Mouse (Mus musculus): ENCODE data around the gene AI464131.
"Not testable (repeated sequence)": the region's sequence is repeated elsewhere in the genome, so short reads cannot be mapped to it uniquely, and the experiment has no call there.

The AI464131 gene

DNA sequence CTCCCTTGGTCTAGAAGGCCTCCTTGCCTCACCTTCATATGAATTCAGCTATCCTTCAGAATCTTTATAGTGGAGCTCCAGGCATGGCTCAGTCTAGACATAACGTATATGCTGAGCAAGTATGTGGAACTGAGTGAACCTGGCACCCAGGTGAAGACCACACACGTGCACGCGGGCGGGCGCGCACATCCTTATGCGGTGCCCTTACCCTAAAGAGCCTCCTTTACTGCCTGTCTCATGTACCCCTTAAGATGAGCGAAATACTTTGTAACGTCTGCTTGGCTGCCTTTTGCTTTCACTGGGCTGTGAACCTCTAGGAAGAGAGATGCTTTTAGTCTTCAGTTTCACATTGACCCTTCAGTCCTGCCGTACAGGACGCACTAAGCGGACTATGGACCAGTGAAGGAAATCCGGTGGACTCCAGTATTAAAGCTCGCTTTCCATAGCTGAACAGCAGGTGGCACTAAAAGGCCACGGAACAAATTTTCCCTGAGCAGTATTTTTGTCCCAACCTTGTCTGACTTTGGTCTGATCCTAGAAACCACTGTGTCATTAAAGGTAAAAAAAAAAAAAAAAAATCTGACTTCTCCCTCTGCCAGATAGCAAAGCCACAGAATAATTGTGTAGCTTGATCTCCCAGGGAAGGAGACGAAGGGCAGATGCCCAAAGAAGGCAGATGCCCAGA, 34.3 kb downstream of the AI464131 start:
- DNase-seq: peak; percentile 43 to 48

DNA sequence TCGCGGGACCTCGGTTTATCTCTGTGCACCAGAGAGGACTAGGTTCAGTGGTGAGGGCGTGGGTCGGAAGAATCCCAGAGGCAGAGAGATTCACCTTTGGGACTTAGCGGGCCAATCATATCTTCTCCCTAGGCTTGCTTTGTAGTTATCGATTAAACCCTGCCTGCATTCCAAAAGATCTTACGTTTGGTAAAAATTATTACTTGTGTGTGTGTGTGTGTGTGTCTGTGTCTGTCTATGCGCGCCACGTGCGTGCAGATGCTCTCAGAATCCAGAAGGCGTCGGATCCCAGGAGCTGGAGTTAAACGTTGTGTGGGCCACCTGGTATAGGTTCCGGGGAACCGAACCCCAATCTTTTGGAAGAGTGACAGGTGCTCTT, 37.6 kb downstream of the AI464131 start:
- DNase-seq: peak in 1 of 2 experiments; percentile 37

DNA sequence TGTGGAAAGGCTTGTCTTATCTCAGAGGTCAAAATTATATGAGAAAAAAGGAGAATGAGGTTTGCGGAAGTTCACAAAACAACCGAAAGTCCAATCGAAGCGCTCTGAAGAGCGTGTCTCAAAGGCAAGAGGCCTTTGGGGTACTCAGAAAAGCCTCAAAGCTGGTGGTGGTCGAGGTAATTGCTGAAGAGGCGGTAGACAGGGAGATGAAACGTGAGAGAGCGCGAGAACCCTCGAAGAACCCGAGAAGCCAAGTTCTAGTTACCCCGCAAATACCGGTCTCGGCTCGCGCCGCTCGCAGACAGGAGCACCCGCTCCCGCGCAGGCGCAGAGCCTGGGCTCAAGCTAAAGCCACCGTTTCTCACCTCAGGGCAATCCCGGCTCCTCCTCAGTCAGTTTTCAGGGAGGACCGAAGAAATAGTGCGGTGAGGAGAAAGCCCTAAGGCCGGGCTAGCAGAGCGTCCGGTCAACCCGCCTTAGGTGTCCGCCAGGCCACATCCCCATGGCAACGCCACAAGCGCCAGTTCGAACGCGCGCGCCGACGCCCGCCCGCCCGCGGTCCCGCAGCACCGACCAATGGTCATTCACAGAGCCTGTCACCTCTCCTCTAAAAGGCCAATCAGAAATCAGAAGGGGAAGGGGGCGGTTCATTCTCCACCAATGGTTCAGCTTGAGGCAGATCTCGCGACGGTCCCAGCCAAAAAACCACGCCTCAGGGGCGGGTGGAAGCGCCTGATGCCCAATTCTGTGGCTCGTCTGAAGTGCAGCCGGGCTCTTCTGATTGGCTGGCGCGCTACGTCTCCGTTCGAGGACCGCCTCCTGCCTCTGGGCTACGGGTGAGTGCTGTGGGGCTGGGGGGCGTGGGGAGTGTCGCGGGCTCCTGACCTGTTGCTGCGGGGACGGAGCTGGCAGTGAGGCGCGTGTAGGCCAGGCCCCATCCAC, 38.3 kb downstream of the AI464131 start, which contains the start of the genes Kif24 and Nudt2:
TSS of gene Kif24 (minus strand) at position 543 of the 942 bp plus-strand sequence.
TSS of gene Nudt2 (plus strand) at position 807 of the 942 bp plus-strand sequence.
- peak; percentile 95 to 98 for DNase-seq

DNA sequence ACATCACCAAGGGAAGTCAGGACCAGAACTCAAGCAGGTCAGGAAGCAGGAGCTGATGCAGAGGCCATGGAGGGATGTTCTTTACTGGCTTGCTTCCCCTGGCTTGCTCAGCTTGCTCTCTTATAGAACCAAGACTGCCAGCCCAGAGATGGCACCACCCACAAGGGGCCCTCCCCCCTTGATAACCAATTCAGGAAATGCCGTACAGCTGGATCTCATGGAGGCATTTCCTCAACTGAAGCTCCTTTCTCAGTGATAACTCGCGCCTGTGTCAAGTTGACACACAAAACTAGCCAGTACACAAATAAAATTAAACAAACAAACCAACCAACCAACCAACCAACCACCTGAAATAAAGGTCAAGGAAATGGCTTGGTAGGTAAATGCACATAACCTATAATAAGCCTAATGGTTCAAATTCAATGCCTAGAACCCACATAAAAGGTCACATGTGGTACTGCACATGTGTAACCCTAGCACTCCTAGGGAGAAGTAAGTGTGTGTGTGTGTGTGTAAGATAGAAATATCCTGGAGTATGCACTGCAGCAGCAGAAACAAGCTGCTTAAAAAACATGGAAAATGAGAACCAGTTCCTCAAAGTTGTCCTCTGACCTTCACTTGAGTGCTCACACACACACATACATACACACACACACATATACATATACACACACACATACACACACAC, 39.7 kb downstream of the AI464131 start:
- DNase-seq: not testable (repeated sequence)

DNA sequence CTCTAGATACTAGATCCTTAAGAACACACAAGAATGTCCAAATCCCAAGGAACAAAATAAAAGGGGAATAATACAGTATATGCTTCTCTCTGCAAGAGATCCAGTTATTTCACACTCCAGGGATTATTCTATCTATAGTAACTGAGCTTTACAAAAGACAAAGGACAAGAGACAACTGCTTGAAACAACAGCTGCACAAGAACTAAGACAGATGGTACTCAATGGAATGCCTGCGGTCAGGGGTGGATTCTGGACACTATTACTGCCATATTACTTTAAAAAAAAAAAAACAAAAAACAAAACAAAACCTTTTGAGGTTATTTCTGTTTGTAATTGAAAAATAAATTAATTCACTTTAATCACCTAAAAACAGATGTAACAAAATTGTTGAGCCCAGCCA, 42.2 kb downstream of the AI464131 start:
- DNase-seq: no peak

DNA sequence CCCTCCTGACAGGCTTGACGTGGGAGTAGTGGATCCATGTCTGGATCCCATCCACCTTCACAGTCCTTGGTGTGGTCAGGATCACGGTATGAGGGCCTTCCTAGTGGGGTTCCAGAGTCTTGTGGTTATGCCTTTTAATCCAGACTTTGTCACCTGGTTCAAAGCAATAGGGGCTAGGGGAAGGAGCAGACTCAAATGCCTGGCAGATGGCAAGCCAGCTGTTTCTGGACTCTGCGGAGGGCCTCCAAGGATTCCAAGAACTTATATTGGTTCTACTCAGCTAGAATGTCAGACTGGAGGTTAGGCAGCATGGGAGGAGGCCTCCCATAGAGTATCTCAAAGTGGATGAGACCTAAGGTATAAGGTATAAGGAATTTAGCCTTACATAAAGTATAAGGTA, 55.3 kb downstream of the AI464131 start:
- no peak for DNase-seq
